Mouse (Mus musculus): ENCODE results near the gene Gm30083. TPM values are rescaled to one million over a fixed set of nuclear protein-coding genes. Genes with fewer than 3 reads are reported as not detected.

Gm30083 gene
- polyA plus RNA-seq, 1 experiment: not detected

- 73% methylated on average over 13 of the region's 13 CpGs for WGBS
Measured at GRCm38 (mm10) chr14:33956055-33956454, 58.9 kb downstream of the Gm30083 start.

DNA sequence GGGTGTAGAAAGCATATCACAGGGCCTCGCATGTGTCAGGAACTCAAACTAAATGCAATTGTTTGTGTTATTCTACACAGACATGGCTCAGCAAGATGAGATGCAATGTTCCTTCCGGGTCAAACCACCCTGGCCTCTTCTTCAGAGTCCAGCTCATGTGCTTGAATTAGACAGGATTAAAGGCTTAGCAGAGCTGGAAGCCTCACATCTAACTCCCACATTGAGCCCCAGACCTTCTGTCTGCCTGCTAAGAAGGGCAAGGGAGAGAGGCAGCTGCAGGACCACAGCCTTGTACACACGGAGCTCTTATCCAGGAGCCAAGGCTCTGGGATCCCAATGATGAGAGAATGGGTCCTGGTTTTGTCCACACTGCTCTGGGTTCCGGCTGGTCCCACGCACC is 61.2 kb downstream of the Gm30083 start, which contains the start of gene Rbp3:
Rbp3 (plus strand) TSS at position 243 of the 400 bp plus-strand sequence.
- Histone ChIP-seq H3K4me1 (ENCODE audit: control insufficient read depth, insufficient read depth, low read length) (no peaks in the 10 kb centered on the region), H3K27ac (ENCODE audit: control insufficient read depth, insufficient read depth, low read depth, low read length, poor library complexity) (no peak within 1 kb of the TSS), H3K4me3 (replicated peaks; ENCODE audit: control insufficient read depth, low read depth, low read length) (no peak within 1 kb of the TSS)
- TF ChIP-seq POLR2A (IDR thresholded peaks at IDR 0.05; ENCODE audit: borderline replicate concordance, control insufficient read depth, low read depth, low read length): no peak
- no peak for TF ChIP-seq CTCF (IDR thresholded peaks at IDR 0.05; ENCODE audit: control insufficient read depth, insufficient read depth, low read length)
- WGBS: 81% methylated on average over 5 of the region's 5 CpGs

More at GRCm38 (mm10) chr14:33956055-33956454, 58.9 kb downstream of the Gm30083 start:
- TF ChIP-seq CTCF (IDR thresholded peaks at IDR 0.05; ENCODE audit: control insufficient read depth, insufficient read depth, low read length) (no peak), POLR2A (IDR thresholded peaks at IDR 0.05; ENCODE audit: borderline replicate concordance, control insufficient read depth, low read depth, low read length) (no peak)
- Histone ChIP-seq H3K4me1 (ENCODE audit: control insufficient read depth, insufficient read depth, low read length) (no peaks in the 10 kb centered on the region), H3K27ac (ENCODE audit: control insufficient read depth, insufficient read depth, low read depth, low read length, poor library complexity) (no peak overlapping the region), H3K4me3 (replicated peaks; ENCODE audit: control insufficient read depth, low read depth, low read length) (no peak overlapping the region)

DNA sequence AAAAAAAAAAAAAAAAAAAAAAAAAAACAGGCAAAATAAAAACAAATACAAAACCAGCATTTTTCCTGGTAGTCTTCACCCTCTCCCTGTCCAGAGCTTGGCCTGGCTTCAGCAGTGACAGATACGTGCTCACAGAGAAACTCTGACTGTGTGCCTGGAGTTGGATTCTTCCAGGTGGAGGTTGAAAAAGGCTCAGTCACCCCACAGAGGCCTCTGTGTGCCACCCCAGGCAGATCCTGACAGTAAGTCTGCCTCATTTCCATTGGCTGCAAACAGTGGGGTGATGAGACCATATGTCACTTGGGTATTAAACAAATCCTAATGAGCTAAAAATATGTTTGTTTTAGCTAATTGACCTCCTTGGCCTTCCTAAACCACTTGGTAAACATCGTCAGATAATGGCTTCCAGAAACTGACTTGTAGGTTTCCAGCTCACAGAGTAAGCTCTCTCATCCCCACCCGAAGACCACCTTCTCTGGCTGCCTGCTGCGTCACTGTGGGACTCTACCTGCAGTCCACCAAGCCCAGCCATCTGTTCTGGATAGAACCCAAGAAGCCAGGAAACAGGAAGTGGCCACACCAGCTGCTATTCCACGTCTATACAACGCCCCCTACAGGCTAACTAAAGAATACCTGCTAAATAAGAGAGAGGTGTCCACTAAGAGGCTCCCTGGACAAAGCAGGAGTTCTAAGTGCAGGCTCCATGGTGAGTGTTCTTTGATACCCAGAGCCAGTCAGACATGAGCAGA is 62.6 kb downstream of the Gm30083 start:
- H3K27ac ChIP-seq (ENCODE audit: control insufficient read depth, insufficient read depth, low read depth, low read length, poor library complexity): no peak overlapping the region
- 43% methylated on average over 6 of the region's 6 CpGs for WGBS

DNA sequence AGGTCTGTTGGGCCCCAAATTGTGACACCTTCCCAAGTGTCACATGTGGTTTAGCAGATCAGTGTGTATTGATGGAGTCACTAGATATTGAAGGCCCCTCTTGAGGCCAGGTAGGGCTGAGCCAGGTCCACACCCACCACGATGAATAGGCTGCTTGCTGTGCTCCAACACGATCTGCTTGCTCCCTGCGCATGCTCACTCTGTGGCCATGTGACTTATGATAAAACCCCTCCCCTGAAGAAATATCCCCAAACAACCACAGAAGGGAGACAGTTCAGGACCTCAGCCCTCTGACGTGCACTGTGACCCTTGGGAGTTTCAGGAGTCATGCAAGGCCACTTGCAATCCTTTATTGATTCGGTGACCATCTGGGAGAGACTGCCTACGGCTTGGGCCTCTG is 68.9 kb downstream of the Gm30083 start:
- Histone ChIP-seq H3K4me3 (replicated peaks; ENCODE audit: control insufficient read depth, low read depth, low read length) (no peak overlapping the region), H3K27ac (ENCODE audit: control insufficient read depth, insufficient read depth, low read depth, low read length, poor library complexity) (no peak overlapping the region), H3K4me1 (ENCODE audit: control insufficient read depth, insufficient read depth, low read length) (no peaks in the 10 kb centered on the region)
- TF ChIP-seq POLR2A (IDR thresholded peaks at IDR 0.05; ENCODE audit: borderline replicate concordance, control insufficient read depth, low read depth, low read length) (no peak), CTCF (IDR thresholded peaks at IDR 0.05; ENCODE audit: control insufficient read depth, insufficient read depth, low read length) (no peak)
- 62% methylated on average over 6 of the region's 6 CpGs for WGBS

More for the DNA sequence above, 62.6 kb downstream of the Gm30083 start:
- Histone ChIP-seq H3K4me1 (ENCODE audit: control insufficient read depth, insufficient read depth, low read length) (no peaks in the 10 kb centered on the region), H3K4me3 (replicated peaks; ENCODE audit: control insufficient read depth, low read depth, low read length) (no peak overlapping the region)
- TF ChIP-seq CTCF (IDR thresholded peaks at IDR 0.05; ENCODE audit: control insufficient read depth, insufficient read depth, low read length) (no peak), POLR2A (IDR thresholded peaks at IDR 0.05; ENCODE audit: borderline replicate concordance, control insufficient read depth, low read depth, low read length) (no peak)

DNA sequence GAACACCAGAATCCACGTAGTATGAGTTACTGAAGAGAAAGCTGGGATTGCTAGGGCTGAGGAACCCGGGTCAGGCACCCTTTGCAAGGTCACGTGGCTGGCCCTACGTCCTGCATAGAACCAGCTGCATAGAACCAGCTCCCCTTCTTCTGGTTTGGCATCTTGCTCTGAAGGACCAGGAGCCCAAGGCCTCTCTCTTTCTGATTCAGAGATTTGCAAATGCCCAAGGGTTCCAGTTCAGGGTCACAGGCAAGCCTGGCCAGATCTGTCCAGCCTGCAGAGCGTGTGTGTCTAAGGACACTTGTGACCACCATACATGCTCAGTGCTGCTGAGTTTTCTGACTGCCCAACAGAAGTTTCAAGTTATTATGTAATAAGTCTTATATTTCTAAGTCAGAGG is 72.8 kb downstream of the Gm30083 start:
- H3K4me3 ChIP-seq (replicated peaks; ENCODE audit: control insufficient read depth, low read depth, low read length): no peak overlapping the region
- WGBS: 81% methylated on average over 5 of the region's 5 CpGs

DNA sequence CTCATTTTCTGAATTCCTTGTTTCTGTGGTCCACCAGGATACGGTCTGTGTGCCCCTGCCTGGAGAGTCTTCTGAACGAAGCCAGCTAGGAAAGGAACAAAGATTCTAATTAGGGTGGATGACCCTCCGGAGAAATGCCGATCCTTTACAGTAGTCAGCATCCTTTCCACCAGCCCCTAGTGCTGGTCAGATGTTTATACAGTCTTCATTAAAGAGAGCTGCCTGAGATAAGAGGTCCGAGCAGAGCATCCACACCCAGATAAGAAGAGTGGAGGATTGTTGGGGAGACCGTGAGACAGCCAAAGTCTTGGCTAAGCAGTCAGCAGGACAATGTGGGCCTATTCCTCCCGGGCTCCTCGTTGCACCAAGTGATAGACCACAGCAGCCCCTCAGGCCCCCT is 74.2 kb downstream of the Gm30083 start, which contains the start of gene Gdf2:
Gdf2 (plus strand) TSS at position 301 of the 400 bp plus-strand sequence.
- H3K4me1 ChIP-seq (ENCODE audit: control insufficient read depth, insufficient read depth, low read length): no peaks in the 10 kb centered on the region
- H3K4me3 ChIP-seq (replicated peaks; ENCODE audit: control insufficient read depth, low read depth, low read length): no peak within 1 kb of the TSS
- H3K27ac ChIP-seq (ENCODE audit: control insufficient read depth, insufficient read depth, low read depth, low read length, poor library complexity): no peak within 1 kb of the TSS
- TF ChIP-seq POLR2A (IDR thresholded peaks at IDR 0.05; ENCODE audit: borderline replicate concordance, control insufficient read depth, low read depth, low read length) (no peak), CTCF (IDR thresholded peaks at IDR 0.05; ENCODE audit: control insufficient read depth, insufficient read depth, low read length) (no peak)
- 74% methylated on average over 8 of the region's 8 CpGs for WGBS

More for the DNA sequence above, 72.8 kb downstream of the Gm30083 start:
- no peaks in the 10 kb centered on the region for H3K4me1 ChIP-seq (ENCODE audit: control insufficient read depth, insufficient read depth, low read length)
- no peak for TF ChIP-seq POLR2A (IDR thresholded peaks at IDR 0.05; ENCODE audit: borderline replicate concordance, control insufficient read depth, low read depth, low read length)
- no peak overlapping the region for H3K27ac ChIP-seq (ENCODE audit: control insufficient read depth, insufficient read depth, low read depth, low read length, poor library complexity)

GRCm38 (mm10) chr14:33939117-33939516 is 75.9 kb downstream of the Gm30083 start:
- peak; percentile 34; the same call in 1 of the 2 replicates for TF ChIP-seq CTCF (IDR thresholded peaks at IDR 0.05; ENCODE audit: control insufficient read depth, insufficient read depth, low read length)
- no peak for TF ChIP-seq POLR2A (IDR thresholded peaks at IDR 0.05; ENCODE audit: borderline replicate concordance, control insufficient read depth, low read depth, low read length)
- WGBS: 23% methylated on average over 9 of the region's 9 CpGs
- Histone ChIP-seq H3K4me3 (replicated peaks; ENCODE audit: control insufficient read depth, low read depth, low read length) (no peak overlapping the region), H3K27ac (ENCODE audit: control insufficient read depth, insufficient read depth, low read depth, low read length, poor library complexity) (no peak overlapping the region), H3K4me1 (ENCODE audit: control insufficient read depth, insufficient read depth, low read length) (no peaks in the 10 kb centered on the region)

Other genes starting within 250 kb of the Gm30083 start
- gene Gdf10, start 91.6 kb downstream of the Gm30083 start, polyA plus RNA-seq (2011; ENCODE audit: insufficient read depth, insufficient read length, low replicate concordance, missing spikeins): 0.31 TPM in 1 of 2 replicates, not detected in the other
- gene Gdf2, start 74.1 kb downstream of the Gm30083 start, polyA plus RNA-seq (2011; ENCODE audit: insufficient read depth, insufficient read length, low replicate concordance, missing spikeins): not detected in 2 replicates
- gene Rbp3, start 61.2 kb downstream of the Gm30083 start, polyA plus RNA-seq (2011; ENCODE audit: insufficient read depth, insufficient read length, low replicate concordance, missing spikeins): not detected in 2 replicates
- not detected in 2 replicates for gene Zfp488, start 36.4 kb downstream of the Gm30083 start, polyA plus RNA-seq (2011; ENCODE audit: insufficient read depth, insufficient read length, low replicate concordance, missing spikeins)
- gene Gm5460, start 1.6 kb upstream of the Gm30083 start, polyA plus RNA-seq (2011; ENCODE audit: insufficient read depth, insufficient read length, low replicate concordance, missing spikeins): not detected in 2 replicates
- gene Antxrl, start 37.5 kb upstream of the Gm30083 start, polyA plus RNA-seq (2011; ENCODE audit: insufficient read depth, insufficient read length, low replicate concordance, missing spikeins): not detected in 2 replicates
- 2.0 TPM in 1 of 2 replicates, not detected in the other for gene Anxa8, start 70.8 kb upstream of the Gm30083 start, polyA plus RNA-seq (2011; ENCODE audit: insufficient read depth, insufficient read length, low replicate concordance, missing spikeins)
- not detected in 2 replicates for gene A630023A22Rik, start 87.6 kb upstream of the Gm30083 start, polyA plus RNA-seq (2011; ENCODE audit: insufficient read depth, insufficient read length, low replicate concordance, missing spikeins)
- gene Npy4r, start 137.3 kb upstream of the Gm30083 start, polyA plus RNA-seq (2011; ENCODE audit: insufficient read depth, insufficient read length, low replicate concordance, missing spikeins): not detected in 2 replicates
- not detected in 2 replicates for gene Gprin2, start 186.5 kb upstream of the Gm30083 start, polyA plus RNA-seq (2011; ENCODE audit: insufficient read depth, insufficient read length, low replicate concordance, missing spikeins)
- gene Syt15, start 204.4 kb upstream of the Gm30083 start, polyA plus RNA-seq (2011; ENCODE audit: insufficient read depth, insufficient read length, low replicate concordance, missing spikeins): 0.54 and 0.55 TPM in 2 replicates